Mouse (Mus musculus) kidney, embryonic 15.5 days (tissue): ENCODE measurements at regions not wholly inside any gene's neighbourhood (a gene's known extent, or its start where the extent isn't known, plus 50 kb on each side); places are given as distances from the start of the nearest gene placed in this dataset.

Experiments
- ATAC-seq: fragments of 200-750 bp; cut with Nextera tagmentation; replicated peaks from 2 replicates; pipeline ENCODE4 v1.8.0; 2017; ENCODE audit warnings: moderate TSS enrichment; ENCODE audit not compliant: low FRiP score
- H3K27ac ChIP-seq: fragments of 300-500 bp; sonication (generic); 2 replicates; pipeline ENCODE4 v1.5.1; 2015; ENCODE audit warnings: mild to moderate bottlenecking, inconsistent platforms
- H3K27me3 ChIP-seq: fragments of 300-500 bp; sonication (generic); 2 replicates; pipeline ENCODE4 v1.6.1; 2015; ENCODE audit warnings: inconsistent platforms
- H3K36me3 ChIP-seq: fragments of 300-500 bp; sonication (generic); 2 replicates; pipeline ENCODE4 v1.6.1; 2015; ENCODE audit warnings: inconsistent platforms
- H3K4me1 ChIP-seq: fragments of 300-500 bp; sonication (generic); 2 replicates; pipeline ENCODE4 v1.6.1; 2015; ENCODE audit warnings: inconsistent platforms
- H3K4me2 ChIP-seq: fragments of 300-500 bp; sonication (generic); 2 replicates; pipeline ENCODE4 v1.6.1; 2015; ENCODE audit warnings: moderate library complexity, mild to moderate bottlenecking, inconsistent platforms
- H3K4me3 ChIP-seq: fragments of 300-500 bp; sonication (generic); replicated peaks from 2 replicates; pipeline ENCODE4 v1.5.1; 2015; ENCODE audit warnings: mild to moderate bottlenecking, inconsistent platforms
- H3K9ac ChIP-seq: fragments of 300-500 bp; sonication (generic); 2 replicates; pipeline ENCODE4 v1.6.1; 2015; ENCODE audit warnings: mild to moderate bottlenecking, inconsistent platforms
- H3K9me3 ChIP-seq: fragments of 300-500 bp; sonication (generic); replicated peaks from 2 replicates; pipeline ENCODE4 v1.6.1; 2016; ENCODE audit warnings: inconsistent platforms
- WGBS: fragments of 180-500 bp; shearing (Covaris S2); methylation state at CpG from one replicate; pipeline ENCODE4 v1.1.7; 2015; ENCODE audit warnings: mixed read lengths; 5-methylcytosine and 5-hydroxymethylcytosine counted together

GRCm38 (mm10) chr8:126662151-126662550 lies 68.4 kb upstream of the Irf2bp2 start:
- no peak overlapping the region for H3K9ac ChIP-seq
- H3K27me3 ChIP-seq = no peaks in the 10 kb centered on the region
- no peaks in the 10 kb centered on the region for H3K9me3 ChIP-seq
- peak overlapping the region; percentile 98 for H3K27ac ChIP-seq
- no peak overlapping the region for H3K4me2 ChIP-seq
- ATAC-seq = no peak
- WGBS = 31% methylated on average over 5 of the region's 5 CpGs
- H3K4me1 ChIP-seq = peaks cover 86% of the 10 kb centered on the region
- H3K36me3 ChIP-seq = no peaks in the 10 kb centered on the region
- no peak overlapping the region for H3K4me3 ChIP-seq

GRCm38 (mm10) chr8:126661511-126662142 lies 67.8 kb upstream of the Irf2bp2 start:
- Histone ChIP-seq H3K27me3 (no peaks in the 10 kb centered on the region), H3K27ac (peak overlapping the region; percentile 98), H3K9ac (no peak overlapping the region), H3K9me3 (no peaks in the 10 kb centered on the region), H3K4me2 (peak overlapping the region; percentile 50), H3K36me3 (no peaks in the 10 kb centered on the region), H3K4me3 (no peak overlapping the region), H3K4me1 (peaks cover 86% of the 10 kb centered on the region)
- ATAC-seq = no peak
- WGBS = 31% methylated on average over 14 of the region's 14 CpGs

- peak overlapping the region; percentile 33; the same call in 1 of the 2 replicates for H3K9ac ChIP-seq
- no peaks in the 10 kb centered on the region for H3K36me3 ChIP-seq
- H3K9me3 ChIP-seq = no peaks in the 10 kb centered on the region
- H3K4me1 ChIP-seq = peaks cover 83% of the 10 kb centered on the region
- no peaks in the 10 kb centered on the region for H3K27me3 ChIP-seq
- WGBS = 10% methylated on average over 10 of the region's 12 CpGs
- peak overlapping the region; percentile 11 for H3K4me3 ChIP-seq
- peak overlapping the region; percentile 98 for H3K27ac ChIP-seq
- H3K4me2 ChIP-seq = peak overlapping the region; percentile 50
- ATAC-seq = 0 out of 2 replicates have a peak, but pooled peaks have one; percentile 34
Observed at GRCm38 (mm10) chr8:126660658-126661316, 67.0 kb upstream of the Irf2bp2 start.

- H3K9ac ChIP-seq = peak overlapping the region; percentile 33; the same call in 1 of the 2 replicates
- ATAC-seq = 0 out of 2 replicates have a peak, but pooled peaks have one; percentile 38
- peaks cover 83% of the 10 kb centered on the region for H3K4me1 ChIP-seq
- H3K9me3 ChIP-seq = no peaks in the 10 kb centered on the region
- H3K4me2 ChIP-seq = peak overlapping the region; percentile 50
- peak overlapping the region; percentile 11; the same call in 1 of the 2 replicates for H3K4me3 ChIP-seq
- no peaks in the 10 kb centered on the region for H3K36me3 ChIP-seq
- H3K27ac ChIP-seq = peak overlapping the region; percentile 98
- no peaks in the 10 kb centered on the region for H3K27me3 ChIP-seq
- WGBS = 24% methylated on average over 12 of the region's 12 CpGs
Observed at GRCm38 (mm10) chr8:126659691-126660657, 66.2 kb upstream of the Irf2bp2 start.

GRCm38 (mm10) chr8:126657546-126657945 lies 63.8 kb upstream of the Irf2bp2 start:
- 30% methylated on average over 6 of the region's 6 CpGs for WGBS
- Histone ChIP-seq H3K4me3 (no peak overlapping the region), H3K4me2 (no peak overlapping the region), H3K27me3 (no peaks in the 10 kb centered on the region), H3K36me3 (no peaks in the 10 kb centered on the region), H3K9ac (no peak overlapping the region), H3K9me3 (no peaks in the 10 kb centered on the region), H3K27ac (peak overlapping the region; percentile 81), H3K4me1 (peaks cover 60% of the 10 kb centered on the region)
- peak; percentile 26; the same call in 1 of the 2 replicates for ATAC-seq

- ATAC-seq = no peak
- Histone ChIP-seq H3K27ac (peak overlapping the region; percentile 20; the same call in 1 of the 2 replicates), H3K27me3 (no peaks in the 10 kb centered on the region), H3K9ac (no peak overlapping the region), H3K4me2 (no peak overlapping the region), H3K9me3 (no peaks in the 10 kb centered on the region), H3K4me1 (peaks cover 51% of the 10 kb centered on the region), H3K4me3 (no peak overlapping the region), H3K36me3 (no peaks in the 10 kb centered on the region)
- WGBS = 68% methylated on average over 10 of the region's 10 CpGs
Observed at GRCm38 (mm10) chr8:126656554-126657260, 62.9 kb upstream of the Irf2bp2 start.

GRCm38 (mm10) chr8:126655565-126655964 lies 61.8 kb upstream of the Irf2bp2 start:
- H3K4me1 ChIP-seq = peaks cover 40% of the 10 kb centered on the region
- 27% methylated on average over 2 of the region's 2 CpGs for WGBS
- no peak overlapping the region for H3K4me2 ChIP-seq
- H3K36me3 ChIP-seq = no peaks in the 10 kb centered on the region
- no peak for ATAC-seq
- no peak overlapping the region for H3K9ac ChIP-seq
- 0 out of 2 replicates have a peak overlapping the region, but pooled peaks have one; percentile 3 for H3K27ac ChIP-seq
- H3K4me3 ChIP-seq = no peak overlapping the region
- H3K9me3 ChIP-seq = no peaks in the 10 kb centered on the region
- H3K27me3 ChIP-seq = no peaks in the 10 kb centered on the region

- no peaks in the 10 kb centered on the region for H3K27me3 ChIP-seq
Observed at GRCm38 (mm10) chr8:126654353-126654752, 60.6 kb upstream of the Irf2bp2 start.

GRCm38 (mm10) chr8:126652151-126652550 lies 58.4 kb upstream of the Irf2bp2 start:
- no peak overlapping the region for H3K4me2 ChIP-seq
- no peak overlapping the region for H3K4me3 ChIP-seq
- 65% methylated on average over 5 of the region's 5 CpGs for WGBS
- no peak for ATAC-seq
- H3K9ac ChIP-seq = no peak overlapping the region
- H3K27me3 ChIP-seq = no peaks in the 10 kb centered on the region
- no peaks in the 10 kb centered on the region for H3K36me3 ChIP-seq
- H3K27ac ChIP-seq = no peak overlapping the region
- H3K4me1 ChIP-seq = peaks cover 22% of the 10 kb centered on the region
- H3K9me3 ChIP-seq = no peaks in the 10 kb centered on the region

More at GRCm38 (mm10) chr8:126654353-126654752, 60.6 kb upstream of the Irf2bp2 start:
- H3K36me3 ChIP-seq = no peaks in the 10 kb centered on the region
- no peak overlapping the region for H3K9ac ChIP-seq
- WGBS = 79% methylated on average over 7 of the region's 7 CpGs
- 0 out of 2 replicates have a peak overlapping the region, but pooled peaks have one; percentile 8 for H3K27ac ChIP-seq
- no peak overlapping the region for H3K4me2 ChIP-seq
- peaks cover 28% of the 10 kb centered on the region for H3K4me1 ChIP-seq
- H3K4me3 ChIP-seq = no peak overlapping the region
- H3K9me3 ChIP-seq = no peaks in the 10 kb centered on the region
- no peak for ATAC-seq

- H3K27me3 ChIP-seq = no peaks in the 10 kb centered on the region
- no peaks in the 10 kb centered on the region for H3K36me3 ChIP-seq
- no peaks in the 10 kb centered on the region for H3K9me3 ChIP-seq
- H3K4me2 ChIP-seq = no peak overlapping the region
- H3K4me1 ChIP-seq = peaks cover 20% of the 10 kb centered on the region
- no peak overlapping the region for H3K9ac ChIP-seq
- no peak for ATAC-seq
- 82% methylated on average over 8 of the region's 8 CpGs for WGBS
- H3K27ac ChIP-seq = no peak overlapping the region
- no peak overlapping the region for H3K4me3 ChIP-seq
Observed at GRCm38 (mm10) chr8:126650945-126651344, 57.2 kb upstream of the Irf2bp2 start.

- no peak overlapping the region for H3K9ac ChIP-seq
- WGBS = 78% methylated on average over 1 of the region's 1 CpGs
- no peak for ATAC-seq
Observed at GRCm38 (mm10) chr8:126649305-126649704, 55.5 kb upstream of the Irf2bp2 start.

More at GRCm38 (mm10) chr8:126649305-126649704, 55.5 kb upstream of the Irf2bp2 start:
- Histone ChIP-seq H3K4me2 (no peak overlapping the region), H3K36me3 (no peaks in the 10 kb centered on the region), H3K27me3 (no peaks in the 10 kb centered on the region), H3K4me1 (peaks cover 10% of the 10 kb centered on the region; the same call in 1 of the 2 replicates), H3K4me3 (no peak overlapping the region), H3K9me3 (no peaks in the 10 kb centered on the region), H3K27ac (no peak overlapping the region)
